Mouse (Mus musculus): ENCODE measurements around the gene Arid1b.

DNA sequence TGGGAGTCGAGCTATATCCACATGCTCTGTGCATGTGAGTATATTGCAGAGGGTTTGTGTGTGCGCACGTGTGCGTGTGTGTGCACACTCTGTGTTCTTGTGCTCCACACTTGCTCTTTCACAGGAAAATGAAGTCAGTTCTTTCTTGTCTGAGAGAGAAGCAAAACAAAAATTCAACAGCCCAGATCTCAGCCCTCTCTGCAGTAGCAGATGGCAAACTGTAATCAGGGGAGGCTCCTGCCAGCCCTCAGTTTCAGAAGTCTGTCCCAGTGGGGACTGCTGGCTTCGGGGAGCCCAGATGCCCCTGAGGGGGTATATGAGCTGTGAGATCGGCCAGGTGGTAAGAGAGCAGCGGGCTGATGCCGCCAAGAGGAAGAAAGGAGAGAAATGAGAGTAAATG lies 90.0 kb downstream of the Arid1b start:
- no peak for TF ChIP-seq CTCF (IDR thresholded peaks at IDR 0.05; ENCODE audit: control insufficient read depth, insufficient read depth, insufficient read length)
- no peak for TF ChIP-seq MYOD1 (IDR thresholded peaks at IDR 0.05; ENCODE audit: control insufficient read depth, insufficient read length, low read depth)
- no peak for TF ChIP-seq FOSL1 (IDR thresholded peaks at IDR 0.05; ENCODE audit: insufficient read depth, low read length, poor library complexity, severe bottlenecking)
- TF ChIP-seq MYOG (IDR thresholded peaks at IDR 0.05; ENCODE audit: control insufficient read depth, extremely low read depth, insufficient read length), result no peak
- TF ChIP-seq MAX (IDR thresholded peaks at IDR 0.05), result no peak
- no peak for TF ChIP-seq USF1 (IDR thresholded peaks at IDR 0.05; ENCODE audit: low read depth)
